Mouse (Mus musculus) kidney, postnatal 0 days (tissue): ENCODE measurements around the gene Btbd1. TPM values are rescaled to one million over a fixed set of nuclear protein-coding genes. Genes with fewer than 3 reads are reported as not detected.

Source experiments
- ATAC-seq: fragments of 200-750 bp; cut with Nextera tagmentation; replicated peaks from 2 replicates; pipeline ENCODE4 v1.8.0; 2017; ENCODE audit warnings: low read depth, moderate number of reproducible peaks, moderate TSS enrichment, moderate library complexity; ENCODE audit not compliant: low FRiP score
- DNase-seq: peaks from one replicate; pipeline ENCODE4 v3.0.0-alpha.2; 2016; ENCODE audit warnings: low spot score
- H3K27ac ChIP-seq: fragments of 300-500 bp; sonication (generic); 2 replicates; pipeline ENCODE4 v1.5.1; 2014; ENCODE audit warnings: mild to moderate bottlenecking
- H3K27me3 ChIP-seq: fragments of 300-500 bp; sonication (generic); 2 replicates; pipeline ENCODE4 v1.6.1; 2014; ENCODE audit warnings: low read length, mixed read lengths; ENCODE audit not compliant: insufficient read depth
- H3K36me3 ChIP-seq: fragments of 300-500 bp; sonication (generic); 2 replicates; pipeline ENCODE4 v1.6.1; 2014; ENCODE audit warnings: low read length, mixed read lengths; ENCODE audit not compliant: insufficient read depth
- H3K4me1 ChIP-seq: fragments of 300-500 bp; sonication (generic); replicated peaks from 2 replicates; pipeline ENCODE4 v1.6.1; 2014; ENCODE audit warnings: antibody characterized with exemption, low read length, mixed read lengths; ENCODE audit not compliant: insufficient read depth
- H3K4me2 ChIP-seq: fragments of 300-500 bp; sonication (generic); 2 replicates; pipeline ENCODE4 v1.6.1; 2014; ENCODE audit warnings: mild to moderate bottlenecking, low read length, moderate library complexity, mixed read lengths
- H3K4me3 ChIP-seq: fragments of 300-500 bp; sonication (generic); replicated peaks from 2 replicates; pipeline ENCODE4 v1.5.1; 2014; ENCODE audit warnings: low read depth, low read length
- H3K9ac ChIP-seq: fragments of 300-500 bp; sonication (generic); 2 replicates; pipeline ENCODE4 v1.6.1; 2014; ENCODE audit warnings: low read depth, low read length
- H3K9me3 ChIP-seq: fragments of 300-500 bp; sonication (generic); replicated peaks from 2 replicates; pipeline ENCODE4 v1.6.1; 2016; ENCODE audit warnings: low read length, inconsistent platforms, mixed read lengths
- CTCF ChIP-seq: IDR thresholded peaks from 2 replicates; pipeline ENCODE4 v1.5.1; 2016; ENCODE audit warnings: antibody characterized with exemption, low read depth, mild to moderate bottlenecking, moderate library complexity
- WGBS: fragments of 180-500 bp; shearing (Covaris S2); extraction: QIAGEN DNeasy Blood & Tissue Kit; methylation state at CpG from one replicate; pipeline ENCODE4 v1.1.7; 2014; 5-methylcytosine and 5-hydroxymethylcytosine counted together
- polyA plus RNA-seq: library from polyadenylated mRNA; unstranded; fragments of >200 nt; fragmentation: Nextera tagmentation; extraction: Ambion mirVana; gene quantifications from 2 replicates; pipeline ENCODE4 v1.2.1, GENCODE M21; 2015

The Btbd1 gene
- polyA plus RNA-seq, 1 experiment from 2014 or later: 76.5 TPM

GRCm38 (mm10) chr7:81854568-81855307 lies 25.5 kb upstream of the Btbd1 start:
- 61% methylated on average over 8 of the region's 8 CpGs for WGBS

GRCm38 (mm10) chr7:81851706-81852105 lies 22.5 kb upstream of the Btbd1 start:
- H3K36me3 ChIP-seq: no peaks in the 10 kb centered on the region
- H3K4me1 ChIP-seq: no peaks in the 10 kb centered on the region
- 67% methylated on average over 3 of the region's 3 CpGs for WGBS
- no peak overlapping the region for H3K4me3 ChIP-seq
- no peaks in the 10 kb centered on the region for H3K27me3 ChIP-seq
- TF ChIP-seq CTCF: no peak
- ATAC-seq (no peak; the same call in 1 of the 2 replicates), DNase-seq (peak; percentile 39)
- no peaks in the 10 kb centered on the region for H3K9me3 ChIP-seq
- no peak overlapping the region for H3K9ac ChIP-seq
- no peak overlapping the region for H3K4me2 ChIP-seq
- H3K27ac ChIP-seq: peak overlapping the region; percentile 66

More at GRCm38 (mm10) chr7:81854568-81855307, 25.5 kb upstream of the Btbd1 start:
- Histone ChIP-seq H3K27me3 (no peaks in the 10 kb centered on the region), H3K36me3 (no peaks in the 10 kb centered on the region), H3K4me2 (no peak overlapping the region), H3K27ac (no peak overlapping the region), H3K4me3 (no peak overlapping the region), H3K9ac (no peak overlapping the region), H3K9me3 (no peaks in the 10 kb centered on the region), H3K4me1 (peaks cover 6% of the 10 kb centered on the region; the same call in 1 of the 2 replicates)
- TF ChIP-seq CTCF: no peak
- ATAC-seq: no peak
- DNase-seq: no peak

GRCm38 (mm10) chr7:81850171-81850570 lies 20.9 kb upstream of the Btbd1 start:
- WGBS: 59% methylated on average over 6 of the region's 6 CpGs
- no peaks in the 10 kb centered on the region for H3K9me3 ChIP-seq
- H3K9ac ChIP-seq: no peak overlapping the region
- H3K27ac ChIP-seq: no peak overlapping the region
- H3K4me1 ChIP-seq: no peaks in the 10 kb centered on the region
- no peaks in the 10 kb centered on the region for H3K27me3 ChIP-seq
- no peaks in the 10 kb centered on the region for H3K36me3 ChIP-seq
- DNase-seq: no peak
- no peak overlapping the region for H3K4me3 ChIP-seq
- TF ChIP-seq CTCF: no peak
- H3K4me2 ChIP-seq: no peak overlapping the region
- ATAC-seq: no peak

GRCm38 (mm10) chr7:81849633-81850032 lies 20.4 kb upstream of the Btbd1 start:
- TF ChIP-seq CTCF: 0 out of 2 replicates have a peak, but pooled peaks have one; percentile 3
- ATAC-seq (no peak), DNase-seq (no peak)
- Histone ChIP-seq H3K9me3 (no peaks in the 10 kb centered on the region), H3K27ac (no peak overlapping the region), H3K27me3 (no peaks in the 10 kb centered on the region), H3K9ac (no peak overlapping the region), H3K36me3 (no peaks in the 10 kb centered on the region), H3K4me1 (no peaks in the 10 kb centered on the region), H3K4me2 (no peak overlapping the region), H3K4me3 (no peak overlapping the region)
- WGBS: 92% methylated on average over 7 of the region's 7 CpGs

DNA sequence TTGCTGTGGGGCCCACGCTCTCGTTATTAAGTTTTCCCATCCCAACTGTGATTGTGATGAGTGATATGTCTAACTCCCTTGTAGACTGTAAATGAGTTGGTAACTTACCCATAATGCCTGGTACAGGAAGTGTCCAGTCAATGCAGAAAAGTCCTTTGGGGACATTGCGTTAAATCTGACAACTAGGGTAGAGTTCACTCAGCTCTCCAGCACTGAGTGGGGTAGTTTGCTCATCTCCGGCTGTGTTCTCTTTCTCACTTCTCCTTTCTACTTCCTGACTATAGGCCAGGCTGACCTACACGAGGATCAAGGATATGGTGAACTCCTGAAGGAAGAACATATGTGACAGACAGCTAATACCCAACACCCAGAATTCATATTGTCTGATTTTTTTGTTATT lies 20.0 kb upstream of the Btbd1 start:
- Histone ChIP-seq H3K36me3 (no peaks in the 10 kb centered on the region), H3K4me3 (no peak overlapping the region), H3K9ac (no peak overlapping the region), H3K4me1 (no peaks in the 10 kb centered on the region), H3K9me3 (no peaks in the 10 kb centered on the region), H3K27me3 (no peaks in the 10 kb centered on the region), H3K27ac (no peak overlapping the region), H3K4me2 (no peak overlapping the region)
- WGBS: 88% methylated on average over 5 of the region's 5 CpGs
- no peak for DNase-seq
- TF ChIP-seq CTCF: no peak
- no peak for ATAC-seq

GRCm38 (mm10) chr7:81847777-81848176 lies 18.5 kb upstream of the Btbd1 start:
- no peaks in the 10 kb centered on the region for H3K36me3 ChIP-seq
- H3K4me2 ChIP-seq: no peak overlapping the region
- H3K27me3 ChIP-seq: no peaks in the 10 kb centered on the region
- TF ChIP-seq CTCF: no peak
- no peak overlapping the region for H3K27ac ChIP-seq
- H3K9ac ChIP-seq: no peak overlapping the region
- no peak for ATAC-seq
- no peak for DNase-seq
- no peak overlapping the region for H3K4me3 ChIP-seq
- no peaks in the 10 kb centered on the region for H3K4me1 ChIP-seq
- 35% methylated on average over 4 of the region's 4 CpGs for WGBS
- H3K9me3 ChIP-seq: no peaks in the 10 kb centered on the region
